Mouse (Mus musculus) adrenal gland, adult 2 months (tissue): ENCODE measurements around the gene Foxn1. TPM values are rescaled to one million over a fixed set of nuclear protein-coding genes. Genes with fewer than 3 reads are reported as not detected.

Experiments
- DNase-seq: peaks from one replicate; pipeline ENCODE4 v3.0.0; 2021
- long read RNA-seq: library from polyadenylated mRNA; stranded (forward); transcript quantifications from one replicate; pipeline ENCODE4 v2.0.0, GENCODE M21; 2021
- polyA plus RNA-seq: library from polyadenylated mRNA; depleted of rRNA; stranded (reverse); fragments of >200 nt; gene quantifications from 2 replicates; pipeline ENCODE4 v1.2.3, GENCODE M21; 2012; rRNA removed
- total RNA-seq, 2 experiments: library from RNA; stranded (reverse); gene quantifications; 2 replicates each; pipeline ENCODE4 v1.2.3; 2021

Foxn1 gene
- total RNA-seq (under 1 TPM; 0.29 to 0.41 TPM), polyA plus RNA-seq (0.27 and 0.35 TPM in 2 replicates)
- long read RNA-seq, result 0 reads

DNA sequence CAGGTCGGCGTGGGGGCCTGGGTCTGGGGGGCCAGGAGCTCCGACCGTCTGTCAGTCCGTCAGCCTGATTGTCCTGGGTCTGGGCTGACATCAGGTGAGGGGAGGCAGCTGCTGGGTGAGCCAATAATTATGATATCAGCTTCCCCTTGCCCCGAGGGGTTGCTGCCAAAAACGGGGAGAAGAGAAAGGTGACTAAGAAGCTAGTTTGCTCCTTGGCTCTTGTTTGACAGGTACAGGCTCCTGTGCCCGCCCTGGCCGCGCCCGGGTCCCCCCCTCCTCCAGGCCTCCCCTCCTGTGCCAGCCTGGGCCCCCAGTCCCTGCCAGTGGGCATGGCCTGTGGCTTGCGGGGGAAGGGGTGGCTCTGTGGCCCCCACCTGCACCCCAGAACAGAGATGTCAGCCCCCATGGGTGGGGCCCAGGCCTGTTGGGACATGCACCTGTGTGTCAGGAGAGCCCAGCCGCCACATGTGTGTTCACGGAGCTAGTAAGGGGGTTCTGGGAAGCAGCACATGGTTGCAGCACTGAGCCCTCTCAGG lies at the start of gene Foxn1:
Gene Foxn1 (minus strand): TSS at position 51 of the 536 bp plus-strand sequence.
- DNase-seq, result no peak

DNA sequence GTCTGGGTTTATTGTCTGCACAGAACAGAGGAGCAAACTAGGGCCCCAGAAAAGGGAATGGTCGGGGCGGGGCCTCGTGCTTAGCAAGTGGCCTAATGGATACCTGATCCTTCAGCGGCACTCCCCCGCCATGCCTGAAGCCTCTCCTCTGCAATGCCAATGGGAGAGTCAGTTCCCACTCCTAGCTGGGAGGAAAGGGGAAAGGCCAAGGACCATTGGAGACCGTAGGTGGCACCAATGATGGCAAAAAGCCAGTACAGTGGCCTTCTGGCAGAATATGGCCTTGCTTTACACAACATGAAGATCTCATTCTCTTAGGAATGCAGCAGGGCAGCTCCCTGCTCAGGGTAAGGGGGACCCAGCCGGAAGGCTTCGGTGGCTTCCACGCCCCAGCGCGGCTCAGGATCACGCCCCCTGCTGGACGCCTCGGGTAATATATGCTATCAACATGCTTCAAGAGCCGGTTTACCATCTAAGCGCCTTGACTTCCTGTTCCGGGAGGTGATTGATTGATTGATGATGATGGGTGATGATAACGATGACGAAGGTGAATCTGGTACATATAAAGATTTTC lies 49.5 kb upstream of the Foxn1 start:
- peak; percentile 88 for DNase-seq

DNA sequence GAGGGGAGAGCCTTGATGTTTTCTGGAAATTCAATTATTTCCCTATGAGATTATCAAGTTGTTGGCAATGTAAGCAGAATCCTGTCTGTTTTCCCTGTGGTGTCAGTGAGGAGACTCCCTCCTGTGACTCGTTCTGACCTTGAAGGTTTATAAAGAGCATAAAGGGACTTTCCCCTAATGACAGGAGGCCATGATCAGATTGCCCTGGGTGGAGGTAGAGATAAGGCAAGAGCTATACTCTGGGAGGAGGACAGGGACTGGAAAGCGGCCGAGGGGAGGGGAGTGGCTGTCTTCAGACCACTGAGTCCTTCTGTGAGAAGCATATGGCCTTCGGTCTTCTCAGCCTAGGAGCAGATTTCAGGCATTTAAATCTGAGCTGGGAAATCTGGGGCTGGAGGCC lies 47.7 kb upstream of the Foxn1 start:
- DNase-seq, result no peak

DNA sequence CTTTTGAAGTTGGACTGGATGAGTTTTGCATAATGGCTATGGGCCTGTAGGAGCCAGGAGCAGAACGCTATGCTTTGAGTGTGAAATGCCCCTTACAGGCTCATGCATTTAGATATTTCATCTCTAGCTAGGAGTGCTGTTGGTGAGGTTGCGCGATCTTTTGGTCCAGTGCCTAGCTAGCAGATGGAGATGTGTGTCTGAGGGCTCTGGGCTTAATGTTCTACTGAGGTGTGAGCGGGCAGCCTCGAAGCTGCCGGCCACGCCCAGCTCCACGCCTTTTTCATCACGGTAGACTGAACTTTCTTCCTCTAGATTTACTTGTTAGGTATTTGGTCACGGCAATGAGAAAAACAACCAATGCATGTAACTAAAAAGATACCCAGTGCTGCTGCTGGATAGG lies 44.8 kb upstream of the Foxn1 start:
- DNase-seq, result no peak

DNA sequence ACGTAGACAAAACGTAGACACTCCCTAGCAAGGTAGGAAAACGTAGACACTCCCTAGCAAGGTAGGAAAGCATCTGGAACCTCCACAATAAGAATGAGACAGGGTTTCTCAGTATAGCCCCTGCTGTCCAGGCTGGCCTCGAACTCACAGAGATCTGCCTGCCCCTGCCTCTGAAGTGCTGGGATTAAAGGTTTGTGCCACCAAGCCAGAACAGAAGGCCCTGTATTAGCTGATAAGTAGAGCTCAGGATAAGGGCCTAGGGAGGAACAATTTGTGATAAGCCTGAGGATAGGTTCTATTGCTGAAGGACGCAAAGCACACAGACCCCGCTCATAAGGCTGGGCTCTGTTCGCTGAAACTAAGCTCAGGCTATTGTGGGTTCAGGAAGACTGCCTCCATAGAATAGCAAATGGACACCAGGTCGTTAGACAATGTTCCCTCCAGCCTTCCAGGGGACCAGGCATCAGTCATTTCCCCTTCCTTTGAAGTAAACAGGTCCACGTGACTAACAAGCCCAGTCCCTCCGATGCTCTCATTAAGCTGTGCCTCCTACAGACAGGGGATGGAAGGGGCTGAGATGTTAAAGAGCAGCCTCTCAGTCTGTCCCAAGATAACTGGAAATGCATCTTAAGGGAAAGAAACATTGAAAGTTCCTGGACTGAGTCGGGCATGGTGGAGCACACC lies 44.0 kb upstream of the Foxn1 start:
- no peak for DNase-seq

DNA sequence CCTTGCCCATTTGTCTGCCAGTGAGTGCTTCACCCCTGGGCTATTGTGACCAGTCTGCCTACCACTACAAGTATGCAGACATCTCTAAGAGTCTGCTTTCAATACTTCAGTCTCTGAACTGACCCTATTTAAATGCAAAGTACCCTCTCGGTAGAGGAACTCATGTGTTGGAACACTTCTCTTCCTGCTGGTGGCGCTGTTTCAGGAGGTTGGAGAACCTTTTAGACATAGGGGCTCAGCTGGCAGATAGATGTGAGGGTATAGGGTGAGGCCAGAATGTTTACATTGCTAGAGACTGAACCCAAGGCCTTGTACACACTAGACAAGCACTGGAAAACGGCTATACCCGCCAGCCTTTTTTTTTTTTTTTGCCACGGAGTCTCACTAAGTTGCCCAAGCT lies 42.0 kb upstream of the Foxn1 start:
- DNase-seq, result no peak

DNA sequence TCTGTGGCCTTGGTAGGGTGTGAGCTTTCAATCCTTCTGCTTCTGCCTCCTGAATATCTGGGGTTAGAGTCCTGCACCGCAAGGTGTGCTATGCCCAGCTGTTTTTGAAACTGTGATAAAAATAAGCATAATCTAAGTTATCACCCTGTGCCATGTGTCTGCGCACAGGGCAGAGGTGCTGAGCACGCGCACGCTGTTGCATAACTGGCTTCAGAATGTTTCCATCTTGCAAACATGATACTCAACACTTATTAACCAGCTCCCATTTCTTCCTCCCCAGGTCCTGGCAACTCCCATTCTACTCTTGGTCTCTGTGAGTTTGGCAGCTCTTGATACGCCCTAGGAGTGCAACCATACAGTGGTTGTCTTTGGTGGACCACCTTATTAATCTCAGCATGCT lies 41.3 kb upstream of the Foxn1 start:
- no peak for DNase-seq

DNA sequence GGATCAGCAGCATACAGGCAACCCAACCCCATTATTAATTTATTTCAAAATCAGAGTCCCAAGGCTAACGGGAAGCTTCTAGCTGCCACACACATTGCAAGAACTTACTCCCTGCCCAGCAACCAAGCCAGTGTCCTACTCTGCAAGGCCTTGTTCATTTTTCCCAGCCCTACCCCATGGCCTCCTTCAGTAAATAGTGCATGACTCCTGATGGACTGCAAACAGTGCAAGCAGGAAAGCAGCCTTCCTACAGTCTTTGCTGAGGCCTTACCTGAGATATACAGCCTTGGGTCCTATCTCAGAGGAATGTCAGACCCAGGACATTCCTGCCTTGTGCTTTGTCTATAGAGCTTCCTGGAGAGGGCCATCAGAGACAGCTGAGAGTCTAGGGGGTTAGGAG lies 39.2 kb upstream of the Foxn1 start:
- peak; percentile 49 for DNase-seq

DNA sequence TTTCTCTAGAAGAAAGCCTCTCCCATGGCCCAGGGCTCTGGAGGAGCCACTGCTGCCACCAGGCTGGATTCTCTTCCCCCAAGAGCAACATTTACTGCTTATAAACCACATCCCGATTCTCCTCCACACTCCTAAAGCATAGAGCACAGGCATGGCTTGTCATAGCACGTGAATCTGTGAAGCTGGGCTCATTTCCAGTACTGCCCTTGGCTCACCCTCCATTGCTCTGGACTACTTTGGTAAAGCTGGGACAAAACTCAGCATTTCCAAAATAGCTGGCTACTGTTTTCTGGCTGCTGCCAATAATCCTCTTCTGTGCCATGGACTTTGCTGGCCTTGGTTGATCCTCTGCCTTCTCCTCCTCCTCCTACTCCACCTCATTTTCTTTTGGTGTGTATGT lies 38.0 kb upstream of the Foxn1 start:
- DNase-seq, result peak; percentile 81

DNA sequence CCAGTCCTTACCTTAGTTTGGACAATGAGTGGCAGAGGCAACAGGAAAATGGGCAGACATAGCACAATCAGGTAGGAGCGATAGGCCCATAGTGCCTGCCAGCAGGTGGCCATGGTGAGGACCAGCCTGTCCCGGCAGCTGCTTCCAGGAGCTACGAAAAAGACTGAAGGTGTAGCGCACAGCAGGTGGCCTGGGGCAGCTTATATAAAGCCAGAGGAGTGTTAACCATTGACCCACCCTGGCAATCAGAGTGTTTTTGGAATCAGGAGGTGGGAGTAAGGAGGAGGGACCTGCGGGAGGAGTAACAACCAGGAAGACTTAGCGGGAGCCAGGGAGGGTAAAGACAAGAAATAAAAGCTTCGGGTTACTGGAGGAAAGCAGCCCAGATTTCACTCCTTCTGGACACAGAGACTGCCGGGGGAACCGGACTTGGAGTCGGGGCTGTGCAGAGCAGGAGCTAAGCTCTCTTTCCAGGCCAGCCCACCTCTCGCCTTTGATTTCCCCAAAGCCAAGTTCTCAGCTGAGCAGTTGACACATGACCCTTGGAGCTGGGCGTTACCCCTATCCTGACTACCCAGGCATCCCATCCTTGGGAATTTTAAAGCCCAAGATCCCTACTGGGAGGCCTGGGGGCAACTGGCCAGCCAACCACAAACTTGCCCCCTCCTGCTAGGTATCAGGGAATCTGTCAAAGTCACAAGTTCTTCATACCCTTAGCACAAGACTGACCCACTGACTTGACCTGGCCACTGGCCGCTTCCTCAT lies 35.9 kb upstream of the Foxn1 start, which contains the start of gene Slc13a2:
Gene Slc13a2 (minus strand): TSS at position 163 of the 765 bp plus-strand sequence.
- no peak for DNase-seq

DNA sequence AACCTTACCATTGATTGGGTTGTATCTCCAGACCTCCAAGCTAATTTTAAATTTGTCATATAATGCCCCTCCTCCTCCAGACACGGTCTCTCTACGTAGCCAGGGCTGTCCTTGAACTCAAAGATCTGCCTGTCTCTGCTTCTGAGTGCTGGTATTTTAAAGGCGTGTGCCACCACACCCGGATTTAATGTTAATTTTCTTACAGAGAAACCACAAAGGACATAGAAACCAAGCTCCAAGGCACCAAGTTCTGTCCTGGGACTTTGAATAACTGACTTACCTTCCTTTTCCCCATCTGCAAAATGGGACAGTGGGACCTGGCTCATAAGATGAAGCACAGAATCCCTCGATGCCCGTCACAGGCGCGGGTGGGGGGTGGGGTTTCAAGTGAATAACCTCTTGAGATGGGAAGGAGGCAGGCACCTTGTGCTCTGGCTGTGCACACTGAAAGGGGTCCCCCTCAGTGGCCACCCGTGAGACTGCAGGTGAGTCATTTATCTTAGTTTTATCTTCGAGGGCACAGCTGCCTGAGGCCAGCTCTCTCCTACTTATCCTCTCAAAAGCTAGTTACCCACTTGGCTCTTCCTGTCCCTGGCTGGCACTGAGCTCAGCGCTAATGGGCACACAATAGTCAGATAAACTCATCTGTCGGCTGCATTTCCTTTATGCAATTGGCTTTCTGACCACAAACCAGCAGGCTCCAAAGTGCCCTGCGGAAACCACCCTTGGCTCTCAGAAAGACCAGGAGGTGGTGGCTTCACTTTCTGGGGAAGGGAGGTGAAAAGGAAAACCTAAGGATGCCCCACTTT lies 35.0 kb upstream of the Foxn1 start:
- no peak for DNase-seq

DNA sequence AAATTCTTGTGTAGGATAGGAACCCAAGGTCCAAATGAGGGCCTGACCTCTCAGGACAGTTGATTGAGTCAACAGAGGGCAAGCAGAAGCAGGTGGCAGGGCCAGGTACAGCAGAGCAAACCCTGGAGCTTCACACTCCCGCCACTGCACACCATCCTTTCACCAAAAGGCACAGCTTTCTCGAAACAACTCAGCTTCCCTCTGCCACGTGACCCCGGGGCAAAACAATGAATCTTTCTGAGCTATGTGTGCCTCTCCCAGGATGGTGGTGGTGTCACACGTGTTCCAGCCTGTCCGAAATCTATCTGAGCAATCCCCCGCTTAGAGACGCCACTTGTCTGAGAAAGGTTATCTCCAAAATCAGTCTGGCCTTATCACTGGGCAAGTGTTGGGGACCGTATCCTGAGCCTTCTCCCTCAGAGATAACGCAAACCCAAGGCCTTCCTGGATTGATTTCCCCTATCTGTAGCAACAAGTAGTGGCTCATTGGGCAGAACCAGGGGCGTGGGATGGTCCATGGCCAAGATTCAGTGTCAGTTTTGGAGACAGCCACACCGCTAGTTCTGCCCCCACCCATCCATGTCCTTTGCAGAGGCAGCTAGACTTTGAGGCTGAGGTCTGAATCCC lies 34.0 kb upstream of the Foxn1 start:
- no peak for DNase-seq

DNA sequence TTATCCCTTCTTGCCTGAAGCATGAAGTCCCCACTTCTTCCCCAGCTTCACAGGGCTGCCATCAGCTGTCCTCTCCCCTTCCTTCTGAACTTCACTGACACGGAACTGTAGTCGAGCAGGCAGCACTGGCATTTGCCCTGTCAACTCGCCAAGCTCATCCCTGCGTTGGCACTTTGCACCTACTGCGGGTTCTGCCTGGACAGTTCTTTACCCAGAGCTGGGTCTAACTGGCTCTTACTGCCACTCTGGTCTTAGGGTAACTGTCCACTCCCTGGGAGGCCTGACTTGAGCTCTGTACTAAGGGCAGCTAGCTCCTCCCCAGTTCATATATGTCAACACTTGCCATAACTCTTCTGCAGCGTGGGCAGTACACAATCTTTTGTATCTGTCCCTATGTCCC lies 30.5 kb upstream of the Foxn1 start:
- DNase-seq, result no peak

DNA sequence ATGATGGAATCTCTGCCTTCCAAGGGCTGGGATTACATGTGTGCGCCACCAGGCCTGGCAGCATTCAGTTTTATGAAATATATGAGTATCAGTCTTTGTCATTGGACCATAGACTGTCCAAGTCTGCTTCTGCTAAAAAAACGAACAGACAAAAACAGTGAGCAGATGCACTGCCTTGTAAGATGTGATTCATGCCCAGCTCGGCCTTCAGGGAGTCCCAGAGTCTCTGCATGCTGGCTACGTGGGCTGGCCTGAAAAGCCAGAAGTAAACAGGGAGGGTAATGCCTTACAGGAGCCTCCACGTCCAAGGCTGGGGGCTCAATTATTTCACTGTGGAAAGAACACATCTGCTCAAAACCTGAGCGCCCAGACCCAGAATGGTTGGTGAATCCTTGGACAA lies 26.5 kb upstream of the Foxn1 start:
- peak; percentile 82 for DNase-seq

DNA sequence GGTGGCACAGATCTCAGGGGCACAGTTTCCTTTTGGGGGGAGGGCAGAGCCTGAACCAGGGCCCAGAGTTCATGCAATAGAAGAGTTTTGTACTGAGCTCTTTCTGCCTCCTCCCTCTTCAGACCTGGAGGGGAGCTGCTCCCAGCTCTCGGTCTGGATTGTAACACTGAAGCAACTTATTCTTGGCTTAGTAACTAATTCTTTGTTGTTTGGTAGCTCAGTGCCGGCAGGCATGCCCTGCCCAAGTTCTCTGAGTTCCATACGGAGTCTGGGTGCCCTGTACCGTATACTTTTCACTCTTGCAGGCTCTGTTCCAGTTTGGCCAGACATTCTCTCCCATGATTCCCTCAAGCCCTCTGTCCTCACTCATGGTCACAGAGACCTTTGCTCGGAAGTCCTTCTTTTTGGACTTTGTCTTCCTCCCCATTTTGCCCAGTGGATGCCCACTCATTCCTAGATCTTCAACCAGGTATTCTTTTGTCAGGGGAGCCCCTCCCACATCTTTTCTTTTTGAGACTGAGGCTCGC lies 26.0 kb upstream of the Foxn1 start:
- DNase-seq, result no peak

DNA sequence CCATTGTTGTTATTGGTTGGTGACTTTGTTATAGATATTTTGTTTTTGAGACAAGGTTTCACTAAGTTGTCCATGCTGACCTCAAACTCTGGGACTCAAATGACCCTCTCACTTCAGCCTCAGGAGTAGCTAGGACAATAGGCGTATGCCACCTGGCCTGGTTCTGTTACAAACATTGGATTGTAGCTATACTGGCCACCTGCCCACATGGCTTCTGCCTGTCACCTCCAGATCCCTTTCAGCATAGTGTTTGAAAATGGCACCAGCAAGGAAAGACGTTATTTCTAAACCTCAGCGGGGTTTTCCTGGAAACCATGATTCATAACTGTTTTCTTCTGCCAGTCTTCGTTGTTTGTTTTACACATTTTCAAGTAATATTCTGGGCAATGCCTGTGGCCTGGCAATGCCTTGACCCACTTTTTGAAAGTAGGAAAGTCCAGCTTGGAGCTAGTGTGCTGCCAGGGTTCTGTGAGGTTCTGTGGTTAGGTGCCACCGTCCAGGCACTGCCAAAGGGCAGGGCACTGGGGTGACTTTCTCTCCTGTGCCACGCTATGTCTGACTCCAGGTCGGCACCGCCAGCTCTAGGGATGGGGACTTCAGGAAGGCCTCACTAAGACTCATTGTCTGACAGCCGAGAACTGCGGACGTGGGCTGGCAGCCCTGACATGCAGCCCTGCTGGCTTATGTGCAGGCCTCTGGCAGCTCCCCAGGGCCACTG lies 25.4 kb upstream of the Foxn1 start:
- peak; percentile 87 for DNase-seq

DNA sequence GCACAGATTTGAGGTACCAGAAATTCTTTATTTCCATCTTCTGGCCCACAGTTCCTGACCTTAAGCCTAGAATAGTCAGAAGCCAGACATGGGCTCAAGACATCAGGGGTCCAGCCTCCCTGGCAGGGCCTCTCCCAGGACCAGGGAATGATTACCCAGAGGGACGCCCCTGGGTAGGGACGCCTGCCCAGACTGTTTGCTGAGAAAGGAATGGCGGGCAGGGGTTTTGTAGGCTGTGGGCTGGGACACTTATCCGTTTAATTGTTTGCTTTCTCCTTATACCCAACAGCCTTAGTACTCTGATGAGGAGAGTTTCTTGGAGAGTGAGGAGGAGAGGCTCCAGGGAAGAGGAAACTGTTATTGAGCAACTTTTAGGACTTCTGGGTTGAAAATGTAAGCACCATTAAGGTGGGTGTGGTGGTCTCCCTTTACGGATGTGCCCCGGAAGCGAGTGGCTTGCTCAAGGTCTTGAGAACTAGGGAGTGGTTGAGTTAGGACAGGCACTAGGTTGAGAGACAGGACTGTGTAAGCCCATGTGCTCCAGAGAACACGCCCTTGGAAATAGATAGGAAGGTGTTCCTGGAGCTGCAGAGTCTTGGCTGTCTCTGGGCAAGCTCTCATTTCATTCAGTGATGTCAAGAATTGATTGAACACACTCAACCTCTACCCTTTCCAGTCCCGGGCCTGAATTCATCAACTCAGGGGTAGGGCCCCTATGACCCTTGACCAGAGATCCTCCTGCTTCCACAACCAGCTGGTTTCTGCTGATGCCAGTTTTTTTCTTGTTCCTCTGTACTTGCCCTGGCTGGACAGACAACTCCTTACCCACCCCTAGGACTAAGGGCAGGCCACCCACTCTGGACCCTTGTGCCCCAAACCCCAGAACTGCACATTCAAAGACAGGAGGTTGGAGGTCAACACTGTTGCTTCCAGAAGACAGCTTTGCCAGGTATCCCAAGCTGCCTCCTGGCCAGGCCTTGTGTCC lies 22.2 kb upstream of the Foxn1 start:
- DNase-seq, result no peak

DNA sequence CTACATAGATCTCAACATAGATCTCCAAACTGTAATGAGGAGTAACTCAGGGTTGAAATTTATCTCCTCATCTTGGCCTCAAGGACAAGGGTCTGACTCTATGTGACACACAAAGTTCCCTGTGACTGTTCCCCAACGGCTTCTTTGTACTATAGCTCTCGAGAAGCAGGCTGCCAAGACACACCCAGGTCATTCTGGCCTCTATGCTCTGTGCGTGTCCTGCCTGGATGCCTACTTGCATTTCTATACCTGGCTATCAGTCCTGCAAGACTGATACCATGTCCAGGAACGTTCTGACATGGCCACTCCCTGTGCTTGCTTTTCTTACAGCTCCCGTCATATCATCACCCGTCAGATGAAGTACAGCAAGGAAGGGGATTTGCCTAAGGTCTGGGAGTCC lies 15.7 kb upstream of the Foxn1 start:
- DNase-seq, result no peak

DNA sequence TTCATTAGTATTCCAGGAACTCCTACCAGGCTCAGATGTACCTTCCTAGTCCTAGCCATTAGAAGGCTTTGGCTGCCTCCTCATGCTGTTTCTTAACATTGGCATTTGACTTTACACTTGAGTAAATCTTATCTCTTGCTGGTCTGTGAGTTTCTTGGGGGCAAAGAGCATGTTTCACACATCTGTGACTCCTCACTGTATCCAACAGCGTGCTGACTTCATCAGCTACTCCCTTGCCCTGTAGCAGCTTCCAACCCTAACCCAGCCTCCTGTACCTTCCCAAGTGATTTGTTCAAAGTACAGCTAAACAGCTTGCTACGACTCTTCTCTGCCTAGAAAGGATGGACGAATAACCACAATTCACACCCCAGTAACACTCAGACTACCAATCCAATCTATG lies 15.1 kb upstream of the Foxn1 start:
- DNase-seq, result no peak
